Mouse (Mus musculus): ENCODE results near the gene Rhot2. TPM values are rescaled to one million over a fixed set of nuclear protein-coding genes. Genes with fewer than 3 reads are reported as not detected.
"Not testable (repeated sequence)": the region's sequence is repeated elsewhere in the genome, so short reads cannot be mapped to it uniquely, and the experiment has no call there.

Gene Rhot2
- polyA plus RNA-seq, 1 experiment from 2014 or later, result 24.0 TPM

DNA sequence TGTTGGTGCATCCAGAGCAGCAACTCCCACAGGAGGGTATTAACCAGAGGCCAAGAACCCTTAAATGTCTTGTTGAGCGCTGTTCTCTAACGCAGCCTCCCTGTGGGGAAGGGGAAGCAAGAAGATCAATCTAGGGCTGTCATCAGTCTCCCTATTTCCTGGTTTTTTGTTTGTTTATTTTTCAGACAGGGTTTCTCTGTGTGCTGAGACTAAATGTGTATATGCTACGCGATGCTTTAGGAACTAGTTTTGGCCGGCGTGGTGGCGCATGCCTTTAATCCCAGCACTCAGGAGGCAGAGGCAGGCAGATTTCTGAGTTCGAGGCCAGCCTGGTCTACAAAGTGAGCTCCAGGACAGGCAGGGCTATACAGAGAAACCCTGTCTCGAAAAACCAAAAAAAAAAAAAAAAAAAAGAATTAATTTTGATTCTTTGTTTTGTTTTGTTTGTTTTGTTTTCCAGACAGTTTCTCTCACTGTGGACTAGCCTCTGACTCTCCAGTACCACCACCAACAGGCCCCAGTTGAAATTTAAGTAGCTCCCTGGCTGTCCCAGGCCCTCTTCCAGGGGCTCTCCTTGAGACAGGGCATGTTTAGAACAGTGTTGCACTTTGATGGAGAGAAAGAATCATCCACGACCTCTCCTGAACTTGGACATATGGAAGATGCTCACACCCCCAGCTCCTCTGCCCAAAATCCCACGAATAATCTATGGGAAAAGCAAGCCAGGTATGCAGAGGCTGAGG lies 28.9 kb upstream of the Rhot2 start:
- H3K4me2 ChIP-seq, result peak overlapping the region; percentile 94
- H3K27ac ChIP-seq (ENCODE audit: poor library complexity, severe bottlenecking), result peak overlapping the region; percentile 87; the same call in 1 of the 2 replicates
- peak overlapping the region; percentile 88 for H3K4me3 ChIP-seq
- WGBS, result 75% methylated on average over 11 of the region's 11 CpGs
- no peaks in the 10 kb centered on the region for H3K9me3 ChIP-seq (replicated peaks)
- peaks cover 11% of the 10 kb centered on the region for H3K36me3 ChIP-seq
- ATAC-seq (ENCODE audit: insufficient number of reproducible peaks, low FRiP score), result no peak
- peak overlapping the region; percentile 83; the same call in 1 of the 2 replicates for H3K9ac ChIP-seq
- no peaks in the 10 kb centered on the region for H3K27me3 ChIP-seq (replicated peaks)
- H3K4me1 ChIP-seq (replicated peaks), result peaks cover 31% of the 10 kb centered on the region

DNA sequence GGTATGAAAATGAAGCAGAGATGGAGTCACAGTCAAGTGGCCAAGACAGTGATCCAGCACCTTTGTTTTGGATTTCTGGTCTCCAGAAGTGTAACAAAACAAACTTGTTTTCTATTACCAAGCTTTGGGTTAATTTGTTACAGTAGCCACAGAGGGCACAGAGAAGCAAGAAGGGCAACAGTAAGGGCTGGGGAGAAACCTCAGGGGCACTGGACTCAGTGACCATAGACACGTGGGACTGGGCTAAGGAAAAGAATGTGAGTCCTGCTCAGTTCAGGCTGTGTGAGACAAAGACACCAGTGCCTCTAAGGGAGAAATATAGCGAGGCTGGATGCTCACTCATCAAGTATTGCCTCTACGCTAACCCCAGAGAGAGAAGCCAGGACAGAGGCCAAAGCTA lies 28.0 kb upstream of the Rhot2 start:
- Histone ChIP-seq H3K4me3 (no peak overlapping the region), H3K4me2 (no peak overlapping the region), H3K4me1 (replicated peaks) (peaks cover 33% of the 10 kb centered on the region), H3K9ac (no peak overlapping the region), H3K9me3 (replicated peaks) (no peaks in the 10 kb centered on the region), H3K36me3 (peaks cover 2% of the 10 kb centered on the region), H3K27me3 (replicated peaks) (no peaks in the 10 kb centered on the region), H3K27ac (ENCODE audit: poor library complexity, severe bottlenecking) (no peak overlapping the region)
- WGBS, result 80% methylated on average over 3 of the region's 3 CpGs
- ATAC-seq (ENCODE audit: insufficient number of reproducible peaks, low FRiP score), result no peak

DNA sequence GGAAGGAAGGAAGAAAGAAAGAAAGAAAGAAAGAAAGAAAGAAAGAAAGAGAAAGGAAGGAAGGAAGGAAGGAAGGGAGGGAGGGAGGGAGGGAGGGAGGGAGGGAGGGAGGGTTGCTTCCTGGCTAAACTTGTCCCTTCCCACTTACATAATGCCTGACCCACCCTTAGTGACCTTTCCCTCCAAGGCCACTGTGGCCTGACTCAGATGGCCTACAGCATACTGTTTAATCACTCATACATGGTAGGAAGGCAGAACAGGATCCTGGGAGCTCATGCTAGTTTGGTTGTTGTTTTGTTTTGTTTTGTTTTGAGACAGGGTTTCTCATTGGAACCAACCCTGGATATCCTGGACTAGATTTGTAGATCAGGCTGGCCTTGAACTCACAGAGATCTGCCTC lies 26.9 kb upstream of the Rhot2 start:
- H3K27ac ChIP-seq (ENCODE audit: poor library complexity, severe bottlenecking); H3K9ac ChIP-seq; H3K4me3 ChIP-seq; ATAC-seq (ENCODE audit: insufficient number of reproducible peaks, low FRiP score); H3K27me3 ChIP-seq (replicated peaks); H3K36me3 ChIP-seq; H3K4me2 ChIP-seq; H3K9me3 ChIP-seq (replicated peaks): not testable (repeated sequence)
- peaks cover 35% of the 10 kb centered on the region for H3K4me1 ChIP-seq (replicated peaks)

DNA sequence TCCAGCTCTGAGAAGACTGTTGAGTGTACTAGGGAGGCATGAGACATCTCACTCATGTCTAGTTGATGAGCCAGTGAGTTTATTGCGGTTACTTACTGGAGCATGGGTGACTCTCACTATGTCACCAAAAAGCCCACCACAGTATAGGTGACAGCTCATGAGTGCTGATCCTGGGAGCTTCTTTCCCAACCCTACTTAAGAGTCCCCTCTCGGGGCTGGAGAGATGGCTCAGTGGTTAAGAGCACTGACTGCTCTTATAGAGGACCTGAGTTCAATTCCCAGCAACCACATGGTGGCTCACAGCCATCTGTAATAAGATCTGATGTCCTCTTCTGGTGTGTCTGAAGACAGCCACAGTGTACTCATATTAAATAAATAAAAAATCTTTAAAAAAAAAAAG lies 25.3 kb upstream of the Rhot2 start:
- Histone ChIP-seq H3K36me3 (peaks cover 15% of the 10 kb centered on the region), H3K4me2 (no peak overlapping the region), H3K9me3 (replicated peaks) (no peaks in the 10 kb centered on the region), H3K4me3 (no peak overlapping the region), H3K4me1 (replicated peaks) (peaks cover 39% of the 10 kb centered on the region), H3K27me3 (replicated peaks) (no peaks in the 10 kb centered on the region), H3K27ac (ENCODE audit: poor library complexity, severe bottlenecking) (no peak overlapping the region), H3K9ac (no peak overlapping the region)
- WGBS, result 82% methylated on average over 2 of the region's 2 CpGs
- no peak for ATAC-seq (ENCODE audit: insufficient number of reproducible peaks, low FRiP score)

DNA sequence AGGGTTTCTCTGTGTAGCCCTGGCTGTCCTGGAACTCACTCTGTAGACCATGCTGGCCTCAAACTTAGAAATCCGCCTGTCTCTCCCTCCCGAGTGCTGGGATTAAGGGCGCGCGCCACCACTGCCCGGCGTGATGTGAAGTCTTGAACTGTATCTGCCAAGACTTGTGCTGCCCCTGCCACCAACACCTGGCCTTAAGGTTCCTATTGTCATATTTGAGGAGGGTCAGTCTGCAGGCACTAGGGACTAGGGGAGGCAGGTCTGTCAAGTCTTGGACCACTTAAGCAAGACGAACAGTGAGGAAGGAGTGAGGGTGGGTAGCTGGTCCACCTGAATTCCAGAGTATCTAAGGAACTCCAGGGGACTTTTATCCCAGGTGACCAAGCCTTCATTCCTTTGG lies 24.8 kb upstream of the Rhot2 start:
- ATAC-seq (ENCODE audit: insufficient number of reproducible peaks, low FRiP score), result no peak
- H3K36me3 ChIP-seq, result peaks cover 19% of the 10 kb centered on the region
- no peak overlapping the region for H3K4me3 ChIP-seq
- H3K4me2 ChIP-seq, result no peak overlapping the region
- H3K27me3 ChIP-seq (replicated peaks), result no peaks in the 10 kb centered on the region
- H3K9me3 ChIP-seq (replicated peaks), result no peaks in the 10 kb centered on the region
- no peak overlapping the region for H3K27ac ChIP-seq (ENCODE audit: poor library complexity, severe bottlenecking)
- no peak overlapping the region for H3K9ac ChIP-seq
- H3K4me1 ChIP-seq (replicated peaks), result peaks cover 39% of the 10 kb centered on the region
- 90% methylated on average over 8 of the region's 8 CpGs for WGBS

DNA sequence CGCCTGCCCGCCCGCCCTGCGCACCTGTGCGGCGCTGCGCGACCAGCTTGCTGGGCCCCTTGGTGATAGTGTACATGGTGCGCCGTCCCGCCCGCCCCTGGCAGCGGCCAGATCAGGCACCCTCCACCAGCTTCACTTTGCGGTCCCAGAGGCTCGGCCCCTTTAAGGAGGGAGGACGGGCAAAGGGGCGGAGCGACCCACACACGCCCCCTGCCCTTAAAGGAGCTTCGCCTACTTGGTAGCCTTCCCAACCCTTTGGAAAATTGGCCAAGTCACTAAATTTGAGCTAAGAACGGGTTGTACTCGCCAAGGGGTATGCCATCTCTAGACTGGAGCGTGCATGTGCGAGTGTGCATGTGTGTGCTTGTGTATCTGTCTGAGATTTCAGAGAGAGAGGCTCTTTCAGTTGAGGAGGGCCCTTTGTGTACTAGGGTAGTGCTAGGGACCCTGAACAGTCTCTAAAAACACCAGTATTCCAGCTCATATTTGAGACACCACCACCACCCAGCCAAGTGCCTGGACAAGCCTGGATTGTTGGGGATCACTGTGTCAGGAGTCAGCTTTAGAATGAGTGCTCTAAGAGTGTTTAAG lies 24.0 kb upstream of the Rhot2 start, which contains the start of gene Mcrip2:
TSS of gene Mcrip2 (minus strand) at position 164 of the 591 bp plus-strand sequence.
- ATAC-seq (ENCODE audit: insufficient number of reproducible peaks, low FRiP score), result peak; percentile 81
- WGBS, result under 1% methylated on average over 24 of the region's 24 CpGs

DNA sequence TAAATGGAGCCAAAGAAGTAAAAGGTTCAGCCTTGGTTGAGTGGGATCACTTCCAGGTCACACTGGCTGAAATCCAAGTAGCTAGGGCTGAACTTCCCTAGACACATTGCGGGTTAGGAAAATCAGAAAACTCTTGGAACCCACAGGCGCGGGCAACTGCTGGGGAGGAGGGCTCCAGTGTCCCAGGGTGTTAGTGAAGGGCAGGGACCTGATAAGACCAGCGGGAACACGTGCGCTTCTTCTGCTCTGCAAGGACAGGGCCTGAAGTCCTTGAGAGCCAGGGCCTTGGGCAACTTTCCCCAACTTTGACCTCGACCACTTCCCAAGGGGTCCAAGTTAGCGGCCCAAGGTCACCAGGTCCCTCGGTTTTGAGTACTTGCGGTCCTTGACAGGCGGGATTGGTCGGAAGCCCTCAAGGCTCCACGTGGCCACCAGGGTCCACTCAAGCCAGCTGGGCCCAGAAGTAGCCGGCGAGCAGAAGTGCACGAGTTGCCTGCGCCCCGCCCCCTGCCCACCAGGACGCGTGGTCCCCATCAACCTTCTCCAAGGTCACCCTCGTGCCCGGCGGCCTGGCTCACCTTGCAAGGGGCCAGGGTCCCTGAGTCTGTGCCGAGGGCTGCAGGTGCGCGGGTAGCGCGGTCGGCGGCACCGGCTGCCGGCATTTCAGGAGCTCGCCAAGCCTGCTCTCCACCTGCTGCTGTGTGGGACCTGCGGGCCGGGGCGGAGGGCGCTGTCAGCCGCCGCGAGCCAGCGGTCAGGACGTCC lies 23.4 kb upstream of the Rhot2 start:
- peak; percentile 68 for ATAC-seq (ENCODE audit: insufficient number of reproducible peaks, low FRiP score)
- under 1% methylated on average over 42 of the region's 42 CpGs for WGBS
- no peaks in the 10 kb centered on the region for H3K27me3 ChIP-seq (replicated peaks)
- H3K27ac ChIP-seq (ENCODE audit: poor library complexity, severe bottlenecking), result peak overlapping the region; percentile 94
- peak overlapping the region; percentile 93 for H3K9ac ChIP-seq
- peaks cover 31% of the 10 kb centered on the region for H3K4me1 ChIP-seq (replicated peaks)
- no peaks in the 10 kb centered on the region for H3K9me3 ChIP-seq (replicated peaks)
- H3K36me3 ChIP-seq, result peaks cover 29% of the 10 kb centered on the region
- peak overlapping the region; percentile 78 for H3K4me3 ChIP-seq
- peak overlapping the region; percentile 89 for H3K4me2 ChIP-seq

More for the DNA sequence above, 24.0 kb upstream of the Rhot2 start, which contains the start of gene Mcrip2:
- peak within 1 kb of the TSS; percentile 93 for H3K9ac ChIP-seq
- H3K36me3 ChIP-seq, result peaks cover 27% of the 10 kb centered on the region
- peak within 1 kb of the TSS; percentile 94 for H3K27ac ChIP-seq (ENCODE audit: poor library complexity, severe bottlenecking)
- H3K4me3 ChIP-seq, result peak within 1 kb of the TSS; percentile 78
- H3K4me1 ChIP-seq (replicated peaks), result peaks cover 31% of the 10 kb centered on the region
- H3K27me3 ChIP-seq (replicated peaks), result no peaks in the 10 kb centered on the region
- peak within 1 kb of the TSS; percentile 89 for H3K4me2 ChIP-seq
- H3K9me3 ChIP-seq (replicated peaks), result no peaks in the 10 kb centered on the region

DNA sequence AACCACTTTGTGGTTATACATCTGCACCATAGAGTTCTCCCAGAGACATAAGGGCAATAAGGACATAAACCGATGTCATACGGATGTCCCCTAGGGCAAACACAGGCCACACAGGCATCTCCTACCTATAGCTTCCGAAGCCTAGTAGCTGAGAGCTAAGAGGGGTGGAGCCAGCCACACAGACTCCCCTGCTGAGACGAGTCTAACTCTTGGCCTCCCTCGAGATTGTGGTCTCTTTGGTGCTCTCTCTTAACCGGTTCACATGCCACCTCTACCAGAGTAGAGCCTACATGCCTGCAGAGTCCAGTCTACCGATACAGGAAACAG lies 22.8 kb upstream of the Rhot2 start:
- H3K4me1 ChIP-seq (replicated peaks), result peaks cover 31% of the 10 kb centered on the region
- H3K4me2 ChIP-seq, result peak overlapping the region; percentile 89
- H3K27ac ChIP-seq (ENCODE audit: poor library complexity, severe bottlenecking), result peak overlapping the region; percentile 94
- peak overlapping the region; percentile 93 for H3K9ac ChIP-seq
- peak; percentile 24; the same call in 1 of the 2 replicates for ATAC-seq (ENCODE audit: insufficient number of reproducible peaks, low FRiP score)
- H3K36me3 ChIP-seq, result peaks cover 29% of the 10 kb centered on the region
- H3K9me3 ChIP-seq (replicated peaks), result no peaks in the 10 kb centered on the region
- H3K27me3 ChIP-seq (replicated peaks), result no peaks in the 10 kb centered on the region
- H3K4me3 ChIP-seq, result peak overlapping the region; percentile 78
- 14% methylated on average over 7 of the region's 7 CpGs for WGBS

DNA sequence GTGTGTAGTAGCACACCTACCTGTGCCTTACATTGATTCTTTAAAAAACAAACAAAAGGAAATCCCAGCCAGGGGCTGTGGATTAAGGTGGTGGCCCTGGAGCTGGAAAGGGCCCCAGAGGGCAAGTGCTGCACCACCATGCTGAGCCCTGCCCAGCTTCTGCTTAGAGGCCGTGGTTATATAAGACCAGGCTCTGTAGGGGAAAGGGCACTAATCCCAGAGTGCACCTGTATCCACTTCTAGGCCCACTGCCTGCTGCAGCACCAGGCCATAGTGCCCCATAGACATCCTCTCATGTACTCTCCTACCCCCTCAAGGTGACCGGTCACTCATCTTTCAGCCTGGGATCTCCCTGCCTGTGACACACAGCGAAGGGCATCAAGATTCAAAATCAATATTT lies 21.5 kb upstream of the Rhot2 start:
- no peak overlapping the region for H3K4me3 ChIP-seq
- H3K36me3 ChIP-seq, result peaks cover 29% of the 10 kb centered on the region
- 92% methylated on average over 3 of the region's 3 CpGs for WGBS
- H3K9ac ChIP-seq, result 0 out of 2 replicates have a peak overlapping the region, but pooled peaks have one; percentile 35
- H3K4me2 ChIP-seq, result peak overlapping the region; percentile 89
- no peak overlapping the region for H3K27ac ChIP-seq (ENCODE audit: poor library complexity, severe bottlenecking)
- no peaks in the 10 kb centered on the region for H3K27me3 ChIP-seq (replicated peaks)
- peaks cover 41% of the 10 kb centered on the region for H3K4me1 ChIP-seq (replicated peaks)
- H3K9me3 ChIP-seq (replicated peaks), result no peaks in the 10 kb centered on the region
- ATAC-seq (ENCODE audit: insufficient number of reproducible peaks, low FRiP score), result no peak

DNA sequence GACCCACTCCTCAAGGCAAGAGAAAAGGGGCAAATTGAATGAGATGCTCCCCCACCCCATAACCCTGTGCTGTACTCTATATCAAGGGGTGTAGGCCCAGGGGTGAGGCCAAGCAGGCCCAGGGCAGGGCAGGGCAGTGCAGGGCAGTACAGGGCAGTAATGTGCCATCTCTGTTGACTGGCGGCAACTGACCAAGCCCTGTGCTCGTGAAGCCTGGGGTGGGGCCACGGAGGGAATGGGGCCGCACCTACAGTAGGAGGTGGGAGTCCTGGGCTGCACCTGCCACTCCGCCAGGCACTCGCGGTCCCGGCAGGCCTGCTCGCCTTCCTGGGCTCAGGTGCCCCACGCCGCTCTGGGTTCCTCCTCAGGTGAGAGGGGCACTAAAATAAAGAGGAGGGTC lies 20.6 kb upstream of the Rhot2 start:
- no peak overlapping the region for H3K4me3 ChIP-seq
- no peak overlapping the region for H3K27ac ChIP-seq (ENCODE audit: poor library complexity, severe bottlenecking)
- H3K27me3 ChIP-seq (replicated peaks), result no peaks in the 10 kb centered on the region
- H3K4me2 ChIP-seq, result no peak overlapping the region
- ATAC-seq (ENCODE audit: insufficient number of reproducible peaks, low FRiP score), result no peak
- peak overlapping the region; percentile 35; the same call in 1 of the 2 replicates for H3K9ac ChIP-seq
- peaks cover 29% of the 10 kb centered on the region for H3K36me3 ChIP-seq
- H3K4me1 ChIP-seq (replicated peaks), result peaks cover 49% of the 10 kb centered on the region
- H3K9me3 ChIP-seq (replicated peaks), result no peaks in the 10 kb centered on the region
- WGBS, result 85% methylated on average over 11 of the region's 11 CpGs

DNA sequence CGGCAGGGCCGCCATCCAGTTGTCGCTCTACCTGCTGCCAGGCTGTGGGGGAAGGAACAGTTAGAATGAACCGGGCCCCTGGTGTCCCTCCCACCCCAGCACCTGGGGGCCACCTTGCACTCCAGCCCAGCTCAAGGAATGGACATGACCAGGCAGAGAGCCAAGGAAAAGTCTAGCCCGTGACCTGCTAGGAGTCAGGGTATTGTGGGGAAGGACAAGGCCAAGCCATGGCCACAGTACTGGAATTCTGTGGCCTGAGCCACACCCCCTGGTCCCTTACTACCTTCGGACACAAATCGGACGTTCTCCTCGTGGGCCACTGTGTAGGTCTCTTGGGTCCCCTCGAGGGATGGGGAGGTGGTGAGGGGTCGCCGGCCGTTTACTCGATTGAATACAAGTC lies 19.7 kb upstream of the Rhot2 start:
- Histone ChIP-seq H3K4me1 (replicated peaks) (peaks cover 51% of the 10 kb centered on the region), H3K9ac (no peak overlapping the region), H3K27me3 (replicated peaks) (no peaks in the 10 kb centered on the region), H3K9me3 (replicated peaks) (no peaks in the 10 kb centered on the region), H3K4me2 (no peak overlapping the region), H3K4me3 (no peak overlapping the region), H3K27ac (ENCODE audit: poor library complexity, severe bottlenecking) (no peak overlapping the region), H3K36me3 (peaks cover 29% of the 10 kb centered on the region)
- 92% methylated on average over 14 of the region's 14 CpGs for WGBS
- no peak for ATAC-seq (ENCODE audit: insufficient number of reproducible peaks, low FRiP score)

All from heart, embryonic 12.5 days (tissue).